Mouse (Mus musculus) spleen, embryonic (tissue): ENCODE measurements around the gene Cilp2.

Source experiments
- CTCF ChIA-PET: fragments of 350-600 bp; sonication (Branson Sonifier 250); formaldehyde crosslinking; loops from one replicate; lab custom pipeline; 2022; lab: Charles Lee

Gene Cilp2

DNA sequence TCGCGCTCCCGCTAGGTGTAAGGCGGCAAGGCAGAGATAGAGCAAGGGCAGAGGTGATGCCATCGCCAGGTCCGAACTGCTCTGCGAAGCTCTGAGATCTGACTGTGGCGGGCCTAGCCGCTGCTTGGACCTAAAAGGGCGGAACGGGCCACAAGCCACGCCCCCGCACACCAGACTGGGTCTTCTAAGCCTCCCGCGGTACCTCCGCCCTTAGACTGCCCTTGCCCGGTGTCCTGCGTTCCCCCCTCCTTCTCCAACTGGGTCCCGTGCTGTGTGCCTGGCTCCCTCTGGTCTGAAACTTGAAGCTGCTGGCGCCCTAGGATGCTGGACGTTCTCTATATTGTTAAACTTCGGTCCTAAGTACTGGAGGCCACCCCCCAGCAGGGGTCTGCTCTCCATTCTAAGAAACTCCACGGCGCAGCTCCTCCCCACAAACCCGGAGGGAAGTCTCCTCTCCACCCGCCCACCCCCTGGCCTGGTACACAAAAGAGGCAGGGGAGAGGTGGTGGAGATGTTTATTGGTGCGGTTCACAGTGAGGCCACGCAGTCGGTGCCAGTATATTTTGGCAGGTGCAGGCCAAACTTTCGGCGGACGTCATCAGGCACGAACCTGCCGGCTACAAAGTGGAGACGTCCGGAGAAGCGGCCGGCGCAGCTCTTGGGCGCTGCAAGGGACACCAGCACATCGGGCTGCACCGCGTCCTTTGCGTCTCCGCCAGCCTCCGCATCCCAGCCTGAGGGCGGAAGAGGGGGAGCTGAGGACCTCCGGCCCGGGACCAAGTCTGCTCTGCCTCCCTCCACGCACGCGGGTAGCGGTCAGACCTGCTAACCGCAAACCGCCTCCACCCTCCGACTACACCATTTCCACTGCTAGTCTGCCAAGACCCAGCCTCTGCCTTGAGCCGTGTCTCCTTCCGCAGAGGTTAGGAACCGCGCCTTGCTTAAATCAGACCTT, at the start of gene Cilp2:
Gene Cilp2, minus strand, starts transcription at position 399 of the 955 bp plus-strand sequence.
- CTCF ChIA-PET, result no interaction called here

- CTCF ChIA-PET, result interaction anchor here (0.5 kb wide), 1 partner anchor 333 kb away, joined by 3 read pairs; no protein-coding TSS in a partner anchor
Observed at GRCm38 (mm10) chr8:69936050-69936794, 48.7 kb upstream of the Cilp2 start.

DNA sequence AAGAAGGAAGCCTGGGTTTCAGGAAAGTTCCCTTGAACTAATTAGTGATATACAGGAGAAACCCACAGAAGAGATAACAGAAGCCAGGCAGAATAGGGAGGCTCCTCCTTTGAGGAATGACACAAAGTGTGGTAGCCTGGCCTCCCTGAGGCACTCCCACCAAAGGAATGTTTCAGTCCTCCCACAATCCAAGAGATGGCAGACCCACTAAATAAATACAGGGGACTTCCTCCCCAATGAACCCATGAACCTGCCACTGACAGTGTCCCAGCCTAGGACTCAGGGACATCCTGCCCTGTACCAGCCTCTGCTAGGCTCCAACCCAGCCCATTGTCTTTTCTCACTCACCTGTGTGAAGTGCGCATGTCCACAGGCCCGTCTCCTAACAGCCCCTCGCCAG, 47.9 kb upstream of the Cilp2 start:
- CTCF ChIA-PET, result no interaction called here

DNA sequence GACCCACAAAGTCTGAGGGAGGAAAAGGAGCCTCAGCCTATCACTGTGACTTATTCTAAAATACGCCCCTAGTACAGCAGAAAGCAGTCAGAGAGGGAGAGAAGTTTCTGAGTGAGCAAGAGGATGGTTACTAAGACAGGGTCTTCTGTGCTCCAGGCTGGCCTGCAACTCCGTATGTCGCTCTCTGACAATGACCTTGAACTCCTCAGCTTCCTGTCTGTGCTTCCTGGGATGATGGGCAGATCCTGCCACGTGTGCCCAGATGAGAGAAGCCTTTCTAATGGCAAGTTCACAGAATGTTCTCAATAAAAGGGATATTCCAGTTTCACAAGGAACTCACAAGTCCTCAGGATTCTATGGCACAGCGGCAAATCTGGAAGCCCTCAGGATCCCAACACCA, 47.1 kb upstream of the Cilp2 start:
- CTCF ChIA-PET, result no interaction called here

DNA sequence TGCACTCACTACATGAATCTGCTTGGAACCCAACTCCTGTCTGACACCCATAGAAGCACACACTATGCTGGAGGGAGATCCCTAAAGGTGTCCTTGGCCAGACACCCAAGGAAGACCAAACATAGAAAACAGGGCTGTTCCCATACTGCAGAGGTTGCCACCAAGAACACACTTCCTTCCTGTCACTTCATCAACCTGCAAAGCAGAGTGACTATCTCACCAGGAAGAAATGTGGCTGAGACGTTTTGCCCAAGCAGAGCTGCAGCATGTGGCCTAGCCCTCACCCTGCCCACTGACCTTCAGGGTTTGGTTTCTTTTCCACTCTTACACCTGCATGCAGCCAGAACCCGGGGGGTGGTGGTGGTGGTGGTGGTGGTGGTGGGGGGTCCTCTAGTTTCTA, 46.3 kb upstream of the Cilp2 start:
- CTCF ChIA-PET, result no interaction called here

- CTCF ChIA-PET, result no interaction called here
Observed at GRCm38 (mm10) chr8:69926901-69927300, 39.4 kb upstream of the Cilp2 start.

- CTCF ChIA-PET, result interaction anchor here (0.5 kb wide), 1 partner anchor 95 kb away, joined by 5 read pairs; no protein-coding TSS in a partner anchor
Observed at GRCm38 (mm10) chr8:69923986-69924385, 36.5 kb upstream of the Cilp2 start.

- CTCF ChIA-PET, result no interaction called here
Observed at GRCm38 (mm10) chr8:69921141-69921540, 33.7 kb upstream of the Cilp2 start.

DNA sequence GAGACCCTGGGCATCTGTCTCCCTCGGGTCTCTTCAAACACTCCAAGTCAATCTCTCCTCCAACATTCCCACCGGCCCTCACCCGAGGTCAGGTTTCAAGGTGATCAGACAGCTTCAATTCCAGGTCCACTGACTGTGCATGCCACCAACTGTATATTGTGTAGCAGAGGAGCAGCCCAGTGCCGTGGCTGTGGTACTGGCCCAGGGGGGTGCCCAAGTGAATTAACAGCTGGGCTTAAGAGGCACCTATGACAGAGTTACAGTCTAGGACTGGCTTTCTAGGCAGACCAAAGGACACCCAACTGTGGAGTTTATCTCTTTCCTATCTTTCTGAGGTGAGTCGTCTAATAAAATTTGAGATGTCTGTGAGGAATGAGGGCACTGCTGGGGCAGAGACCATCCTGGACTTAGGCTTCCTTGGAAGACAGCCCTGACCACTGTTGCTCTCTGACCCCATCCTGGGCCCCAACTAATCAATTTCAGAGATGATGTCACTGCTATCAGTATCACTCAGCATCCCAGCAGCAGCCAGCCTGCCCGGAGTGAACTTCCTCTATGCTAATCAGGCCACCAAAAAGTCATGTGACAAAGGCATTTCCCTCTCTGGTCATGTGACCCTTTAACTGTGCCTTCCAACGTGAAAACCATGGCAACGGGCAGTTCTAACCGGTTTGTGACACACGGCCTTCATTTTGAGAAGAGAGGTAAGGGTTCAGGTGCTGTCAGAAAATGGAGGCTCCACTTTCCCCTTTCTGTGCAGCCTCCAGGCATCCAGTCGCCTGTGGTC, 32.6 kb upstream of the Cilp2 start:
- CTCF ChIA-PET, result no interaction called here

GRCm38 (mm10) chr8:69919010-69919409, 31.5 kb upstream of the Cilp2 start:
- CTCF ChIA-PET, result no interaction called here

DNA sequence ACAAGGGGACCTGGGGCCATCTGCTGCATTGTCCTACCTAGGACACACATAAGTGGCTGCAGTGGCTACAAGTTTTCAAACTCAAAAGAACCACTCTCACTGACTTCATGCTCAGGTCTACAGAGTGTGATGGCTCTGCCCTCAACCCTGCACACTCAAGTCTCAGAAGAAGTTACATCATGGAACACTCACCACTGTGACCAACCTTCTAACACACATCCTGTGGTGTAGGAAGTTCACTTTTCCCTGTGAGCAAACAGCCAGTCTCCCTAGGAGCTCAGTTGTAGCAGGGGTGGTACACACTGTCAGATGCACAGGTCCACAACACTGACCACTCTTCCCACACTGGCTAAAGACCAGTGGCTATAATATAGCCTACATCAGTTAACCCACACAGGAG, 31.0 kb upstream of the Cilp2 start:
- CTCF ChIA-PET, result interaction anchor here (0.7 kb wide), 1 partner anchor 428 kb away, joined by 3 read pairs; no protein-coding TSS in a partner anchor

- CTCF ChIA-PET, result no interaction called here
Observed at GRCm38 (mm10) chr8:69915748-69916147, 28.3 kb upstream of the Cilp2 start.

GRCm38 (mm10) chr8:69914526-69914925, 27.0 kb upstream of the Cilp2 start:
- CTCF ChIA-PET, result no interaction called here

DNA sequence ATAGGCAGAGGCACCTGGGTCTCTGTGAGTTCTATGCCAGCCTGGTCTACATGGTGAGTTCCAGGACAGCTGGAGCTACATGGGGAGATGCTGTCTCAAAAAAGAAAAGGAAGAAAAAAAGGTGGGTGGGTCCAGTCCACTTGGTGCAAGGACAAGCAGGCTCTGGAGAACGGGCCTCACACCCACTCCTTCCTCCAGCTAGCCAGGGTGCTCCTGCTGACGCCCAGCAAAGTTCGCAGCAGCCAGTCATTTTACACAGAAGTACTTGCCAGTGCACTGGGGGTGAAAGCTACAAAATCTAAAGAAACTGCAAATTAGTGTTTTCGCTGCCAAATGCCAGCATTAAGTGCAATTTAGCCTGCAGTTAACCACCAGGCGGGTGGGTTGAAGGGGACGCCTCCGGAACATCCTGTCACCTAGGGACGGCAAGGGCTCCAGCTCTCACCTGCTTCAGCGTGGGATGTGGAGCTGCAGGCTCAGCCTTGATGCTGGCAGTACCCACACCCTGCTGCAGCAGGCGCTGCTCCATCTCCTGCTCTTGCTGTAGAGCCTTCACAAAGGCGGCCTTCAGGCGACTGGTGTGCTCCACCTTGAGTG, 25.1 kb upstream of the Cilp2 start:
- CTCF ChIA-PET, result no interaction called here

GRCm38 (mm10) chr8:69911917-69912316, 24.4 kb upstream of the Cilp2 start:
- CTCF ChIA-PET, result no interaction called here

- CTCF ChIA-PET, result no interaction called here
Observed at GRCm38 (mm10) chr8:69907106-69907505, 19.6 kb upstream of the Cilp2 start.

DNA sequence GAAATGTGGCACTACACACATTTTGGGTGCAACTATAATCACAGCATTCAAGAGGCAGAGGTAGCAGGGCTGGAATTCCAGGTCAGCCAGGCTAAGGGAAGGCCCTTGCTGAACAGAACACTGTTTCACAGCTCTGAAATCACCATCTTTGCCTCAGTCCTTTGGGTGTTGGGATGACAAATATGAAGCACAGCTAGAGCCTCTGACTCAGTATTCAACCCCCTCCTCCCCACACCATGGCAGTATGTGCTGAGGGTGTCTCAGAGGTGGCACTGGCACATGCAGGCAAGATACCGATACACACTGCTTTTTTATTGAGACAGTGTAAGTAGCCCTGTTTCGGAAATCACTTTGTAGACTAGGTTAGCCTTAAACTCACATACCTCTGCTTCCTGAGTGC, 18.8 kb upstream of the Cilp2 start:
- CTCF ChIA-PET, result interaction anchor here (0.6 kb wide), 1 partner anchor 148 kb away, joined by 4 read pairs; no protein-coding TSS in a partner anchor

GRCm38 (mm10) chr8:69904096-69904495, 16.6 kb upstream of the Cilp2 start:
- CTCF ChIA-PET, result no interaction called here

DNA sequence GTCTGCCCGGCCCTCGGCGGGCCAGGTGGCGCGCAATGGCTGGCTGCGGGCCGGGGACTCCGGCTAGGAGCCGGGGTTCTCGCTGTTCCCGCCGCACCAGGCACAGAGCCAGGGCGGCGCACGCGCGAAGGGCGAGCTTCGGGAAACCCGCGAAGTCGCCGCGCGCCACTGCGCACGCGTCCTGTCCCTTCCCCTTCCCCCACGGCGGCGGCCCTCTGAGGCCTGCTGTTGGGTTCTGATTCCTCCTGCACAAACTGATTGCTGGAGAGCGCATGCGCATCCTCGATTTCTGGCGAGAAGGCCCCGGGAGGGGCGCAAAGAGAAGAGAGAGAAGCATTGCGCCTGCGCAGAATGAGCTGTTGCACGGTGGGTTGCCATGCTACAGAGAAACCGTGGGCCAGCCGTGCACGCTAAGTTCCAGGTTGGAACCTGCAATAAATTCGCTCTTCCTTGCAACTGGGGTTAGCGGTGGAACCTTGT, 15.6 kb upstream of the Cilp2 start:
- CTCF ChIA-PET, result no interaction called here

DNA sequence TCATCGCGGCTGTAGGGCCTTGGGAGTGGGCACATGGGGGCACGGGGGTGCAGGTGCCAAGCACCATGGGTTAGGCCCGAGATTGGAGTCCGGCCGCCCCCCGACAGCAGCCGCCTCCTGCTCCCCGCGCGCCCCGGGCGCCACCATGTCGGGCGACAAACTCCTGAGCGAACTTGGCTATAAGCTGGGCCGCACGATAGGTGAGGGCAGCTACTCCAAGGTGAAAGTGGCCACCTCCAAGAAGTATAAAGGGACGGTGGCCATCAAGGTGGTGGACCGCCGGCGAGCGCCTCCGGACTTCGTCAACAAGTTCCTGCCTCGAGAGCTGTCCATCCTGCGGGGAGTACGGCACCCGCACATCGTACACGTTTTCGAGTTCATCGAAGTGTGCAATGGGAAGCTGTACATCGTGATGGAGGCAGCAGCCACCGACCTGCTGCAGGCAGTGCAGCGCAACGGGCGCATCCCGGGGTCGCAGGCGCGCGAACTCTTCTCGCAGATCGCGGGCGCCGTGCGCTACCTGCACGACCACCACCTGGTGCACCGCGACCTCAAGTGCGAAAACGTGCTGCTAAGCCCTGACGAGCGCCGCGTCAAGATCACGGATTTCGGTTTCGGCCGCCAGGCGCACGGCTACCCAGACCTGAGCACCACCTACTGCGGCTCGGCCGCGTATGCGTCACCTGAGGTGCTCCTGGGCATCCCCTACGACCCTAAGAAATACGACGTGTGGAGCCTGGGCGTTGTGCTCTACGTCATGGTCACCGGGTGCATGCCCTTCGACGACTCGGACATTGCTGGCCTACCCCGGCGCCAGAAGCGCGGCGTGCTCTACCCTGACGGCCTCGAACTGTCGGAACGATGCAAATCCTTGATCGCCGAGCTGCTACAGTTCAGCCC, 14.9 kb upstream of the Cilp2 start, which contains the start of the genes Tssk6, Ndufa13 and Yjefn3:
Gene Tssk6, plus strand, starts transcription at position 22 of the 900 bp plus-strand sequence.
Gene Ndufa13, minus strand, starts transcription at position 396 of the 900 bp plus-strand sequence.
Gene Yjefn3, minus strand, starts transcription at position 550 of the 900 bp plus-strand sequence.
- CTCF ChIA-PET, result no interaction called here
